Mouse (Mus musculus) bone marrow macrophage, adult 2 months (primary cell): Measurements from ENCODE around the gene Eif4a3.

Experiments used
- CTCF ChIP-seq: IDR thresholded peaks from 2 replicates; pipeline ENCODE4 v1.5.1; 2012; ENCODE audit warnings: low read depth, mild to moderate bottlenecking, low read length, moderate library complexity
- POLR2A ChIP-seq: IDR thresholded peaks from 2 replicates; pipeline ENCODE4 v1.6.1; 2012; ENCODE audit warnings: mild to moderate bottlenecking, low read depth, low read length, borderline replicate concordance

GRCm38 (mm10) chr11:119268557-119269195 is 31.2 kb downstream of the Eif4a3 start:
- TF ChIP-seq POLR2A (no peak), CTCF (no peak; the same call in 1 of the 2 replicates)
